Mouse (Mus musculus) central nervous system, embryonic 11.5 days (tissue): ENCODE results near the gene Mab21l1. TPM values are rescaled to one million over a fixed set of nuclear protein-coding genes. Genes with fewer than 3 reads are reported as not detected.

Experiments used
- polyA plus RNA-seq: library from polyadenylated mRNA; depleted of rRNA; stranded (reverse); fragments of >200 nt; gene quantifications from 2 replicates; pipeline ENCODE4 v1.2.3, GENCODE M21; 2012; rRNA removed

Mab21l1 gene
- polyA plus RNA-seq = 35.4 and 44.7 TPM in 2 replicates

GRCm38 (mm10) chr3:55782056-55782687, at the start of gene Mab21l1:
Gene Mab21l1, plus strand, starts transcription at chr3:55782510.

